Mouse (Mus musculus): Measurements from ENCODE around the gene Lipt2.

GRCm38 (mm10) chr7:100207886-100208285 lies 48.8 kb downstream of the Lipt2 start:
- TF ChIP-seq CTCF (IDR thresholded peaks at IDR 0.05; ENCODE audit: insufficient read depth, low read length) (no peak), POLR2A (IDR thresholded peaks at IDR 0.05; ENCODE audit: borderline replicate concordance, extremely low read depth, low read depth, low read length) (no peak)

Measured in lung, adult 2 months (tissue).